Mouse (Mus musculus): ENCODE measurements around the gene Rbp4.

Gene Rbp4

DNA sequence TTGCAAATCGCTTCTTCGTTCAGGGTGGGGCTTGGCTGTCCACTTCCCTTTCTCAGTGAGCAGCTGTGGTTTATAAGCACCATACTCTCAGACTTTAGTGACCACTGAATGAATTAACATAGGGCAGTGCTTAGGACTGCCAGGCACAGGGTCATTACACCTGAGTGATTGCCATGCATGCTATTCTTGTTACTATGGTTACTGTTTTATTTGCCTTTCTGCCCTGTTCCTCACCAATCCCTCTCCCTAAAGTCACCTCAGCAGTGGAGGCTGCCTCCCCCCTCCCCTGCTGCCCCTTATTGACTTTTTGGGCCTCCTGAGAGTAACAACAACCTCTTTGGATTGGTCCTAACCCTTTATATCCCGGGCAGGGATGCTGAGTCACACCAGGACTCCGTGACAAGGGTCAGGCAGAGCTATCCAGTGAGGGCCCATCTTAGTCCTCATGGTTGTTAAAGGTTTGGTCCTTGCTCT lies 33.5 kb downstream of the Rbp4 start:
- no peak for DNase-seq (ENCODE audit: extremely low spot score, low spot score)

- no peak for DNase-seq (ENCODE audit: extremely low spot score, low spot score)
Observed at GRCm38 (mm10) chr19:38089358-38089757, 35.7 kb downstream of the Rbp4 start.

GRCm38 (mm10) chr19:38086948-38087551 lies 38.0 kb downstream of the Rbp4 start:
- no peak for DNase-seq (ENCODE audit: extremely low spot score, low spot score)

GRCm38 (mm10) chr19:38085841-38086240 lies 39.2 kb downstream of the Rbp4 start:
- DNase-seq (ENCODE audit: extremely low spot score, low spot score): no peak

- DNase-seq (ENCODE audit: extremely low spot score, low spot score): no peak
Observed at GRCm38 (mm10) chr19:38082931-38083525, 42.1 kb downstream of the Rbp4 start.

- DNase-seq (ENCODE audit: extremely low spot score, low spot score): no peak
Observed at GRCm38 (mm10) chr19:38081361-38081760, 43.7 kb downstream of the Rbp4 start.

GRCm38 (mm10) chr19:38077851-38078540 lies 47.1 kb downstream of the Rbp4 start:
- no peak for DNase-seq (ENCODE audit: extremely low spot score, low spot score)

GRCm38 (mm10) chr19:38076251-38076650 lies 48.8 kb downstream of the Rbp4 start:
- no peak for DNase-seq (ENCODE audit: extremely low spot score, low spot score)

GRCm38 (mm10) chr19:38075051-38075450 lies 50.0 kb downstream of the Rbp4 start:
- no peak for DNase-seq (ENCODE audit: extremely low spot score, low spot score)

- no peak for DNase-seq (ENCODE audit: extremely low spot score, low spot score)
Observed at GRCm38 (mm10) chr19:38073226-38073625, 51.9 kb downstream of the Rbp4 start.
